Comparison of ENCODE assay signal across 14 mouse cellular contexts in the genomic region with DNA sequence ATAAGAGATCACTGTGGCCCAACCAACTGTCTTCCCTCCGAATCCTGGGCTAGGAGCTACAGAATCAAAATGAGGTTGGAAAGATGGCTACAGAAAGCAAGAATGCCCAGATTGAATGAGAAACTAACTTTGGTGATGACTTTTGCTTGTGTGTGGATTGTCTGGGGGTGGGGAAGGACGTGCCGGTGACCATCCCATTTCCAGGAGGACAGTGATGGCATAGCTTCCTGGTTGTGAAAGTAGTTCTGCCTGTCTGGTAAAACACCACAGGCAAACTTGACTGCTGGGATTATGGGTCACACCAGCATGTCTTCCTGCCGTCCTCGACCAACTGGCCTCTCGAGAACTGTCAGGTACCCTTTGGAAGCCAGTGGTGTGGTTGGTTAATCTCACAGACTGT. TPM values are rescaled to one million over a fixed set of nuclear protein-coding genes. Genes with fewer than 3 reads are reported as not detected.
A peak's percentile ranks its signal among the peaks of the same experiment; 100 is the strongest.
DNase-seq lines count a peak whose midpoint lies in the region; ATAC-seq and TF ChIP-seq lines count a peak whose summit lies in the region.
"Had no signal": no experiment of that assay in that cellular context is flagged by ENCODE, and none has a peak within 500 bp of the region (broad histone marks: within the 10 kb centered on the region; RNA-seq: fewer than 3 reads in every experiment).

No protein-coding gene starts in this region.

- no peak for TF ChIP-seq CTCF in gastrocnemius, adult 2 months (IDR thresholded peaks at IDR 0.05)
- TF ChIP-seq CTCF in liver, adult 2 months (IDR thresholded peaks at IDR 0.05; ENCODE audit: low read depth, low read length), result no peak

- H3K4me1 ChIP-seq in liver, adult 2 months (ENCODE audit: control insufficient read depth, insufficient read depth, low read length), result peaks cover 43% of the 10 kb centered on the region
- peaks cover 42% of the 10 kb centered on the region for H3K4me1 ChIP-seq in intestine, embryonic 16.5 days (ENCODE audit: control insufficient read depth, insufficient read depth, low read length)
- peaks cover 6% of the 10 kb centered on the region; the same call in 1 of the 2 replicates for H3K4me1 ChIP-seq in forebrain, embryonic 14.5 days (ENCODE audit: control insufficient read depth, insufficient read depth, low read length)

- H3K79me2 ChIP-seq in liver, adult 2 months (ENCODE audit: control insufficient read depth, insufficient read depth, low read length), result peaks cover 45% of the 10 kb centered on the region; the same call in 1 of the 2 replicates
- H3K79me2 ChIP-seq in macrophage (ENCODE audit: inconsistent target), result peaks cover 100% of the 10 kb centered on the region

- WGBS in liver, adult 2 months, result 67% methylated on average over 6 of the region's 6 CpGs
- WGBS in intestine, embryonic 16.5 days, result 67% methylated on average over 6 of the region's 6 CpGs
- WGBS in macrophage (ENCODE audit: missing documents), result 76% methylated on average over 6 of the region's 6 CpGs
- WGBS in forebrain, embryonic 14.5 days, result 88% methylated on average over 6 of the region's 6 CpGs

- H3K4me2 ChIP-seq in intestine, embryonic 16.5 days (ENCODE audit: low read depth, low read length), result no peak overlapping the region
- no peak overlapping the region for H3K4me2 ChIP-seq in forebrain, embryonic 14.5 days (ENCODE audit: low read length)
- H3K4me2 ChIP-seq: embryonic facial prominence, embryonic 13.5 days; lung, embryonic 15.5 days had no signal

- no peaks in the 10 kb centered on the region for H3K27me3 ChIP-seq in liver, adult 2 months (ENCODE audit: control insufficient read depth, insufficient read depth, low read length)
- H3K27me3 ChIP-seq in intestine, embryonic 16.5 days (replicated peaks; ENCODE audit: control insufficient read depth, insufficient read depth, low read length), result no peaks in the 10 kb centered on the region
- no peaks in the 10 kb centered on the region for H3K27me3 ChIP-seq in forebrain, embryonic 14.5 days (replicated peaks; ENCODE audit: control insufficient read depth, insufficient read depth, low read length)
- H3K27me3 ChIP-seq: embryonic facial prominence, embryonic 13.5 days; lung, embryonic 15.5 days had no signal

- no peak for TF ChIP-seq POLR2A in liver, adult 2 months (IDR thresholded peaks at IDR 0.05; ENCODE audit: extremely low read depth, insufficient read depth, low read length)

- DNase-seq in gastrocnemius, adult 2 months, result no peak
- no peak for DNase-seq in gastrocnemius, postnatal 25 days
- no peak for DNase-seq in liver, adult 2 months (ENCODE audit: extremely low read depth, low read depth, low spot score)
- no peak for DNase-seq in liver
- DNase-seq in forebrain, embryonic 14.5 days (ENCODE audit: low spot score), result no peak
- DNase-seq in thymus, postnatal 0 days (ENCODE audit: low spot score), result no peak
- DNase-seq: cerebellum, postnatal 14 days; retina, postnatal 1 day had no signal

- ATAC-seq in intestine, embryonic 16.5 days, result no peak
- ATAC-seq in forebrain, embryonic 14.5 days, result no peak
- ATAC-seq: activated CD4-positive, CD25-positive, alpha-beta regulatory T cell, adult 4 months had no signal

- no peak overlapping the region for H3K4me3 ChIP-seq in gastrocnemius, adult 2 months
- H3K4me3 ChIP-seq in liver, adult 2 months (ENCODE audit: insufficient read depth, low read depth, low read length), result no peak overlapping the region
- H3K4me3 ChIP-seq in intestine, embryonic 16.5 days (ENCODE audit: low read length), result no peak overlapping the region
- H3K4me3 ChIP-seq in macrophage (ENCODE audit: inconsistent target), result no peak overlapping the region
- no peak overlapping the region for H3K4me3 ChIP-seq in forebrain, embryonic 14.5 days (ENCODE audit: low read depth, low read length)
- H3K4me3 ChIP-seq: embryonic facial prominence, embryonic 13.5 days; lung, embryonic 15.5 days had no signal

- H3K36me3 ChIP-seq in liver, adult 2 months (ENCODE audit: control insufficient read depth, insufficient read depth, low read length), result no peaks in the 10 kb centered on the region
- H3K36me3 ChIP-seq in intestine, embryonic 16.5 days (ENCODE audit: control insufficient read depth, insufficient read depth, low read length), result no peaks in the 10 kb centered on the region
- H3K36me3 ChIP-seq in macrophage (ENCODE audit: inconsistent target), result peaks cover 3% of the 10 kb centered on the region; the same call in 1 of the 2 replicates
- H3K36me3 ChIP-seq in forebrain, embryonic 14.5 days (ENCODE audit: control insufficient read depth, insufficient read depth, low read length), result no peaks in the 10 kb centered on the region
- H3K36me3 ChIP-seq: lung, embryonic 15.5 days had no signal

- H3K9me3 ChIP-seq in intestine, embryonic 16.5 days (ENCODE audit: control insufficient read depth, low read length), result no peaks in the 10 kb centered on the region
- H3K9me3 ChIP-seq in forebrain, embryonic 14.5 days (replicated peaks; ENCODE audit: control insufficient read depth, low read length), result no peaks in the 10 kb centered on the region
- H3K9me3 ChIP-seq: embryonic facial prominence, embryonic 13.5 days; G1E; lung, embryonic 15.5 days had no signal

- H3K9ac ChIP-seq in liver, adult 2 months (ENCODE audit: low read depth, low read length), result peak overlapping the region; percentile 33; the same call in 1 of the 2 replicates
- H3K9ac ChIP-seq in intestine, embryonic 16.5 days (ENCODE audit: low read depth, low read length), result peak overlapping the region; percentile 49
- no peak overlapping the region for H3K9ac ChIP-seq in forebrain, embryonic 14.5 days (ENCODE audit: low read length)
- H3K9ac ChIP-seq: embryonic facial prominence, embryonic 13.5 days; lung, embryonic 15.5 days had no signal

- intact Hi-C loops in gastrocnemius, adult 2 months (cut with DNase I), result no loop called here

- peak overlapping the region; percentile 88 for H3K27ac ChIP-seq in gastrocnemius, adult 2 months
- H3K27ac ChIP-seq in liver, adult 2 months (replicated peaks; ENCODE audit: insufficient read depth, low read depth, low read length), result peak overlapping the region; percentile 51
- peak overlapping the region; percentile 89 for H3K27ac ChIP-seq in intestine, embryonic 16.5 days (ENCODE audit: low read length)
- H3K27ac ChIP-seq in macrophage, result 0 out of 2 replicates have a peak overlapping the region, but pooled peaks have one; percentile 13
- H3K27ac ChIP-seq in forebrain, embryonic 14.5 days (ENCODE audit: low read depth, low read length), result no peak overlapping the region
- H3K27ac ChIP-seq: embryonic facial prominence, embryonic 13.5 days; lung, embryonic 15.5 days had no signal

RNA-seq across cellular contexts. Expression of a gene that starts 10.5 kb away (rescaled TPM):
- 10 to 100 TPM; 21.5 to 37.5 TPM for total RNA-seq in gastrocnemius, adult 2 months (2021)
- 10 to 100 TPM; 20.8 to 27.9 TPM for total RNA-seq in gastrocnemius, postnatal 25 days (2021)
- 5.4 and 5.6 TPM in 2 replicates for total RNA-seq in liver, adult 2 months (2014; rRNA removed)
- 9.7 and 12.7 TPM in 2 replicates for polyA plus RNA-seq in liver, adult 2 months (2012; rRNA removed)
- polyA plus RNA-seq in intestine, embryonic 16.5 days (2015; fragmentation: Nextera tagmentation; extraction: Ambion mirVana), result 12.2 and 12.4 TPM in 2 replicates
- 100 to 1,000 TPM in 9 of 26 experiments, 10 to 100 TPM in 17; 10.9 to 127 (median 87.0) TPM for total RNA-seq in macrophage (2018; cell fraction: chromatin; rRNA removed)
- total RNA-seq in macrophage (2018; cell fraction: cytosol; rRNA removed), result 10 to 100 TPM; 18.9 to 85.9 (median 65.4) TPM
- total RNA-seq in macrophage (2018; cell fraction: nucleus; rRNA removed), result 100 to 1,000 TPM in 9 of 26 experiments, 10 to 100 TPM in 17; 15.7 to 151 (median 83.9) TPM
- polyA plus RNA-seq in macrophage (2018), result 33.7 to 69.0 TPM (median 50.1 TPM) in 3 replicates
- 17.6 and 18.3 TPM in 2 replicates for polyA plus RNA-seq in forebrain, embryonic 14.5 days (2014; fragmentation: Nextera tagmentation; extraction: Ambion mirVana)
- polyA plus RNA-seq in thymus, postnatal 0 days (2015; fragmentation: Nextera tagmentation; extraction: Ambion mirVana), result 6.5 and 7.3 TPM in 2 replicates
